Mouse (Mus musculus): Measurements from ENCODE around the gene Gm3336. TPM values are rescaled to one million over a fixed set of nuclear protein-coding genes. Genes with fewer than 3 reads are reported as not detected.

Gene Gm3336
- polyA plus RNA-seq, 1 experiment, result 0.23 TPM

- Histone ChIP-seq H3ac (ENCODE audit: control insufficient read depth, insufficient read length) (peak overlapping the region; percentile 68), H3K27me3 (ENCODE audit: control insufficient read depth, insufficient read depth, insufficient read length) (no peaks in the 10 kb centered on the region), H3K79me2 (ENCODE audit: control insufficient read depth, insufficient read depth) (peaks cover 20% of the 10 kb centered on the region), H3K4me2 (ENCODE audit: low read depth) (no peak overlapping the region), H3K36me3 (ENCODE audit: control insufficient read depth, insufficient read depth) (no peaks in the 10 kb centered on the region), H3K4me3 (peak overlapping the region; percentile 94)
- TF ChIP-seq SRF (IDR thresholded peaks at IDR 0.05; ENCODE audit: control insufficient read depth, insufficient read length, low read depth) (no peak), POLR2AphosphoS2 (IDR thresholded peaks at IDR 0.05; ENCODE audit: insufficient read length, low read depth) (peak; percentile 13), TCF3 (IDR thresholded peaks at IDR 0.05; ENCODE audit: insufficient read length, low read depth) (no peak)
These were observed 19.1 kb upstream of the Gm3336 start for GRCm38 (mm10) chr8:70699116-70699833.

- peaks cover 20% of the 10 kb centered on the region for H3K79me2 ChIP-seq (ENCODE audit: control insufficient read depth, insufficient read depth)
- H3K4me2 ChIP-seq (ENCODE audit: low read depth), result peak overlapping the region; percentile 89
- H3K36me3 ChIP-seq (ENCODE audit: control insufficient read depth, insufficient read depth), result no peaks in the 10 kb centered on the region
- H3K4me3 ChIP-seq, result peak overlapping the region; percentile 94
- TF ChIP-seq TCF3 (IDR thresholded peaks at IDR 0.05; ENCODE audit: insufficient read length, low read depth), result peak; percentile 75
- TF ChIP-seq MYOG (IDR thresholded peaks at IDR 0.05; ENCODE audit: control insufficient read depth in 1 of 3, insufficient read depth in 1 of 3, insufficient read length in 2 of 3, low read depth in 2 of 3), result peak; percentile 72 to 95 (median 93)
- peak; percentile 84 for TF ChIP-seq POLR2A (IDR thresholded peaks at IDR 0.05; ENCODE audit: insufficient read length, low read depth)
- TF ChIP-seq MYOD1 (IDR thresholded peaks at IDR 0.05; ENCODE audit: control insufficient read depth in 1 of 3, insufficient read length in 2 of 3, low read depth in 2 of 3), result peak in 2 of 3 experiments; percentile 89 to 92
- no peak for TF ChIP-seq USF1 (IDR thresholded peaks at IDR 0.05; ENCODE audit: low read depth)
- no peak for TF ChIP-seq SRF (IDR thresholded peaks at IDR 0.05; ENCODE audit: control insufficient read depth, insufficient read length, low read depth)
- TF ChIP-seq TCF12 (IDR thresholded peaks at IDR 0.05; ENCODE audit: insufficient read depth, poor library complexity, severe bottlenecking), result no peak
- TF ChIP-seq POLR2AphosphoS2 (IDR thresholded peaks at IDR 0.05; ENCODE audit: insufficient read length, low read depth), result peak; percentile 92
- no peaks in the 10 kb centered on the region for H3K27me3 ChIP-seq (ENCODE audit: control insufficient read depth, insufficient read depth, insufficient read length)
- H3ac ChIP-seq (ENCODE audit: control insufficient read depth, insufficient read length), result peak overlapping the region; percentile 68
These were observed 18.3 kb upstream of the Gm3336 start for GRCm38 (mm10) chr8:70699834-70700554.

GRCm38 (mm10) chr8:70700555-70700922, 17.8 kb upstream of the Gm3336 start:
- Histone ChIP-seq H3K4me3 (peak overlapping the region; percentile 94), H3K27me3 (ENCODE audit: control insufficient read depth, insufficient read depth, insufficient read length) (no peaks in the 10 kb centered on the region), H3K4me2 (ENCODE audit: low read depth) (peak overlapping the region; percentile 89), H3ac (ENCODE audit: control insufficient read depth, insufficient read length) (peak overlapping the region; percentile 68), H3K79me2 (ENCODE audit: control insufficient read depth, insufficient read depth) (peaks cover 20% of the 10 kb centered on the region), H3K36me3 (ENCODE audit: control insufficient read depth, insufficient read depth) (no peaks in the 10 kb centered on the region)
- TF ChIP-seq MYOG (IDR thresholded peaks at IDR 0.05; ENCODE audit: control insufficient read depth in 1 of 3, insufficient read depth in 1 of 3, insufficient read length in 2 of 3, low read depth in 2 of 3) (peak in 2 of 3 experiments; percentile 79 to 83), POLR2AphosphoS2 (IDR thresholded peaks at IDR 0.05; ENCODE audit: insufficient read length, low read depth) (peak; percentile 84), REST (IDR thresholded peaks at IDR 0.05; ENCODE audit: insufficient read depth, insufficient read length) (no peak), TCF3 (IDR thresholded peaks at IDR 0.05; ENCODE audit: insufficient read length, low read depth) (peak; percentile 50), MYOD1 (IDR thresholded peaks at IDR 0.05; ENCODE audit: control insufficient read depth in 1 of 3, insufficient read length in 2 of 3, low read depth in 2 of 3) (peak in 2 of 3 experiments; percentile 68 to 83), E2F4 (IDR thresholded peaks at IDR 0.05; ENCODE audit: insufficient read depth) (no peak), POLR2A (IDR thresholded peaks at IDR 0.05; ENCODE audit: insufficient read length, low read depth) (peak; percentile 68), MAX (IDR thresholded peaks at IDR 0.05; ENCODE audit: low read depth) (no peak)

- Histone ChIP-seq H3K36me3 (ENCODE audit: control insufficient read depth, insufficient read depth) (no peaks in the 10 kb centered on the region), H3K79me2 (ENCODE audit: control insufficient read depth, insufficient read depth) (peaks cover 20% of the 10 kb centered on the region), H3K27me3 (ENCODE audit: control insufficient read depth, insufficient read depth, insufficient read length) (no peaks in the 10 kb centered on the region), H3K4me3 (peak overlapping the region; percentile 94), H3K4me2 (ENCODE audit: low read depth) (peak overlapping the region; percentile 89), H3ac (ENCODE audit: control insufficient read depth, insufficient read length) (no peak overlapping the region)
- TF ChIP-seq MYOD1 (IDR thresholded peaks at IDR 0.05; ENCODE audit: control insufficient read depth in 1 of 3, insufficient read length in 2 of 3, low read depth in 2 of 3) (peak in 2 of 3 experiments; percentile 45 to 79), REST (IDR thresholded peaks at IDR 0.05; ENCODE audit: insufficient read depth, insufficient read length) (no peak), MAX (IDR thresholded peaks at IDR 0.05; ENCODE audit: low read depth) (no peak), E2F4 (IDR thresholded peaks at IDR 0.05; ENCODE audit: insufficient read depth) (no peak), TCF3 (IDR thresholded peaks at IDR 0.05; ENCODE audit: insufficient read length, low read depth) (no peak), SRF (IDR thresholded peaks at IDR 0.05; ENCODE audit: control insufficient read depth, insufficient read length, low read depth) (no peak), POLR2AphosphoS2 (IDR thresholded peaks at IDR 0.05; ENCODE audit: insufficient read length, low read depth) (peak; percentile 26), MYOG (IDR thresholded peaks at IDR 0.05; ENCODE audit: control insufficient read depth in 1 of 3, insufficient read depth in 1 of 3, insufficient read length in 2 of 3, low read depth in 2 of 3) (peak; percentile 24 to 85 (median 52)), POLR2A (IDR thresholded peaks at IDR 0.05; ENCODE audit: insufficient read length, low read depth) (peak; percentile 50), USF1 (IDR thresholded peaks at IDR 0.05; ENCODE audit: low read depth) (no peak), CEBPB (IDR thresholded peaks at IDR 0.05; ENCODE audit: insufficient read depth, poor library complexity, severe bottlenecking) (no peak), TCF12 (IDR thresholded peaks at IDR 0.05; ENCODE audit: insufficient read depth, poor library complexity, severe bottlenecking) (no peak)
These were observed 17.0 kb upstream of the Gm3336 start for GRCm38 (mm10) chr8:70701048-70701981.
